Mouse (Mus musculus) neural tube, embryonic 11.5 days (tissue): ENCODE data around the gene Far1. TPM values are rescaled to one million over a fixed set of nuclear protein-coding genes. Genes with fewer than 3 reads are reported as not detected.

Source experiments
- ATAC-seq: fragments of 200-750 bp; cut with Nextera tagmentation; 2 replicates; pipeline ENCODE4 v1.8.0; 2017; ENCODE audit warnings: moderate number of reproducible peaks, mild to moderate bottlenecking, moderate TSS enrichment, moderate library complexity; ENCODE audit not compliant: insufficient read depth, low FRiP score, low TSS enrichment
- DNase-seq: peaks from one replicate; pipeline ENCODE4 v3.0.0-alpha.2; 2015; ENCODE audit warnings: low spot score
- H3K27ac ChIP-seq: fragments of 300-500 bp; sonication (generic); 2 replicates; pipeline ENCODE4 v1.5.1; 2014; ENCODE audit warnings: low read depth, mild to moderate bottlenecking, low read length
- H3K27me3 ChIP-seq: fragments of 300-500 bp; sonication (generic); 2 replicates; pipeline ENCODE4 v1.6.1; 2014; ENCODE audit warnings: mild to moderate bottlenecking, low read length, mixed read lengths; ENCODE audit not compliant: control insufficient read depth, insufficient read depth
- H3K36me3 ChIP-seq: fragments of 300-500 bp; sonication (generic); 2 replicates; pipeline ENCODE4 v1.6.1; 2014; ENCODE audit warnings: mild to moderate bottlenecking, low read length, moderate library complexity, mixed read lengths; ENCODE audit not compliant: control insufficient read depth, insufficient read depth
- H3K4me1 ChIP-seq: fragments of 300-500 bp; sonication (generic); 2 replicates; pipeline ENCODE4 v1.6.1; 2014; ENCODE audit warnings: low read length, mixed read lengths; ENCODE audit not compliant: control insufficient read depth, insufficient read depth
- H3K4me2 ChIP-seq: fragments of 300-500 bp; sonication (generic); 2 replicates; pipeline ENCODE4 v1.6.1; 2014; ENCODE audit warnings: low read depth, mild to moderate bottlenecking, moderate library complexity
- H3K4me3 ChIP-seq: fragments of 300-500 bp; sonication (generic); 2 replicates; pipeline ENCODE4 v1.5.1; 2014; ENCODE audit warnings: low read depth, low read length
- H3K9ac ChIP-seq: fragments of 300-500 bp; sonication (generic); 2 replicates; pipeline ENCODE4 v1.6.1; 2014; ENCODE audit warnings: mild to moderate bottlenecking, low read length
- H3K9me3 ChIP-seq: fragments of 300-500 bp; sonication (generic); 2 replicates; pipeline ENCODE4 v1.6.1; 2016; ENCODE audit warnings: low read length; ENCODE audit not compliant: control insufficient read depth
- WGBS: fragments of 180-500 bp; shearing (Covaris S2); extraction: QIAGEN DNeasy Blood & Tissue Kit; methylation state at CpG from one replicate; pipeline ENCODE4 v1.1.7; 2014; 5-methylcytosine and 5-hydroxymethylcytosine counted together
- polyA plus RNA-seq: library from polyadenylated mRNA; unstranded; fragments of >200 nt; fragmentation: Nextera tagmentation; extraction: Ambion mirVana; gene quantifications from 2 replicates; pipeline ENCODE4 v1.2.1, GENCODE M21; 2014

Far1 gene
- polyA plus RNA-seq, 1 experiment from 2014 or later, result 94.2 TPM

DNA sequence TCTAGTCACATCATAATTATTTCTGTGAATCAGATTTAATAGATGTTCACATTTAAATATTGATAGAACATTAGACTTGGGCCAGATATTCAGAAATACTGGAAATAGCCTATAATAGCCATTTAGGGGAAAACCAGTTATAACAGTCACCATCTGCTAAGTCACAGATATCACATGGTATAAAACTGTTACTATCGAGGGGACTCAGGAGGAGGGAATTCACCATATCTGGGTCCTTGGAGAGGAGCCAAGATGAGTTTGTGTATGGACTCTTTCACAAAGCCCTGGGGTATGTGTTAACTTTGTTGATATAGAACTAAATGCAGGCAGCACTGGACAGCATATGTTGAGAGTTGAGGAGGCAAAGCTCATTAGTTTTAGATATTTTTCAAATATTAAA lies 29.5 kb downstream of the Far1 start:
- DNase-seq, result no peak
- no peaks in the 10 kb centered on the region for H3K36me3 ChIP-seq

DNA sequence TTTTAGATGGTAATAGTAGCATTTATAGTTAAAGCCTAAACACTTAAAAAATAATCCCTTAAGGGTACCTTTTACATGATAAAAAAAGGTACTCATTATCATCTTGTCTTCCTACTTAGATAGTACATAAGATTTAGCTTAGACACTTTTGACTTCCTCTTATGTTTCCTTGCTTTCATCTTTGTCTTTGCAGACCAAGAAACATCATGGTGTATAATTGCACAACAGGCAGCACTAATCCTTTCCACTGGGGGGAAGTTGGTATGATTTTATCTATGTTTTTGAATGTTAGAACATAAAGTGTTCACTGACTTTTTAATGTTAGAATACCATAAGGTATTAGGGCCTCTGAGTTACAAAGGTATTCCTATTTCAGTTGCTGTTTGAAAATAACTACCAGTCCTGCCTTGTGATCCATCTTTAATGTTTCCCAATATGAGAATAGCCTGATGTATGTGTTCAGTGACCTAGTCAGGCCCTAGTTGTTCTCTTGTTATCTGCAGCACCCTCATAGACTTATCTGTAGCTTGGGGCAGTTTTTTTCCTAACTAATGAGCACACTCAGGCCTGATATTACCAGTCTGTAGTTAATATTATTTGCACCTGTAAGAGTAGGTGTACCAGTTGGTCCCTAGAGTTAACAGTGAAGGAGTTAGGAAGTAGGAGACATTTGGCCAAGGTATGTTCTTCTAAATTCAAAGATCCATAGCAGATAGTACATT lies 38.3 kb downstream of the Far1 start:
- Histone ChIP-seq H3K27ac (no peak overlapping the region), H3K27me3 (no peaks in the 10 kb centered on the region), H3K4me3 (no peak overlapping the region), H3K9ac (no peak overlapping the region), H3K36me3 (no peaks in the 10 kb centered on the region), H3K4me2 (no peak overlapping the region), H3K4me1 (no peaks in the 10 kb centered on the region), H3K9me3 (no peaks in the 10 kb centered on the region)
- ATAC-seq, result no peak
- no peak for DNase-seq

More for the DNA sequence above, 29.5 kb downstream of the Far1 start:
- no peak overlapping the region for H3K27ac ChIP-seq
- no peaks in the 10 kb centered on the region for H3K27me3 ChIP-seq
- 93% methylated on average over 1 of the region's 1 CpGs for WGBS
- H3K4me3 ChIP-seq, result no peak overlapping the region
- no peak overlapping the region for H3K9ac ChIP-seq
- no peaks in the 10 kb centered on the region for H3K9me3 ChIP-seq
- H3K4me1 ChIP-seq, result no peaks in the 10 kb centered on the region
- no peak overlapping the region for H3K4me2 ChIP-seq
- ATAC-seq, result no peak

DNA sequence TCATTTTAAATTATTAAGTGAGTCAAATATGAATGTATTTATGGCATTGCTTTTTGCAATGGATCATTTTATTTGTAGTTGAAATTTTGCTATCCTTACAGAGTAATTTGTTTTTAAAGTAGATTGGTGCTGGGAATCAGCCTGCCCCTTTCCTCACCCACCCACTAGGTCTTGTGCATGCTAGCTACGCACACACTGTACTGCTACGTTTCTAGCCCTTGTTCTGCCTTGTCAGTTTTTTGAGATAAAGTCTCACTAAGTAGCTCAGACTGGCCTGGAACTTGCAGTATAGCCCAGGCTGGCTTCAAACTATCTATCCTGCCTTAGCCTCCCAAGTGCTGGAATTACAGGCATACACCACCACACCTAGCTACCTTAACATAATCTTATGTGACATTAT lies 38.9 kb downstream of the Far1 start:
- Histone ChIP-seq H3K4me2 (no peak overlapping the region), H3K27me3 (no peaks in the 10 kb centered on the region), H3K4me1 (no peaks in the 10 kb centered on the region), H3K9ac (no peak overlapping the region), H3K36me3 (no peaks in the 10 kb centered on the region), H3K27ac (no peak overlapping the region), H3K4me3 (no peak overlapping the region), H3K9me3 (no peaks in the 10 kb centered on the region)
- no peak for DNase-seq
- 88% methylated on average over 2 of the region's 2 CpGs for WGBS
- ATAC-seq, result no peak

DNA sequence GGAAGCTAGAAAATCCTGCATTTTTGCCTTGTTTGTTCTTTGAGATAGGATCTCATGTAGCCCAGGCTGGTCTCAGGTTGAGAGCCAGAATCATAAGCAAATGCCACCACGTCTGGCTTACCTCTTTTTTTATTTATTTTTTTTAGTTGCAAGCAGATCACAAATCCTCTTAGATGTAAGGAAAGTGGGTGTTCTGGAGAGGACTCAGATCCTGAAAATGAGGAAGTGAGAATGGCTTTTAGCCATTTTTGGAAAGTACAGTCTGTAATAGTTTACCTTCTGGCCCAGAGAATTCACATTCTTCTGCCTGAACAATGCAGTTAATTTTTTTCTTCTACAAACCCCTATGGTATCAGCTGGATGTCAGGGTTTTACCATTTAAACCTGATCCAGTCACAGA lies 42.5 kb downstream of the Far1 start:
- no peak for ATAC-seq
- H3K9ac ChIP-seq, result no peak overlapping the region
- 84% methylated on average over 1 of the region's 1 CpGs for WGBS

DNA sequence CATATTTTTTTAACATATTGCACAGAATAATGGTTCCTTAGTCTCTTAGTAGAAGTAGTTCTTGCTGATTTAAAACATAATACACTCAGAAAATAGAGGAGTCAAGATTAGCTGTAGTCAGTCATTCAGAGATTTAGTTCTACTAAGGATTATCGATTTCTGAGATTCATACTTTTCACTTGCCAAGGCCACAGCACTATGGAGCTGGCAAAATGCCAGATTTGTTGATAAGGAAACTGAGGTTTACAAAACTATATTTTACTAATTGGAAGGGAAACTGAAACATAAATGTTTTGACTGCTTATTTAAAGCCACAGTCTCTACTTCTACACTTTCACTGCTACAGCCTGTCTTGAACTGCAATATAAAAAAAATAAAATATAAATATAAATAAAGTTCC lies 53.3 kb downstream of the Far1 start:
- Histone ChIP-seq H3K27ac (no peak overlapping the region), H3K36me3 (no peaks in the 10 kb centered on the region), H3K4me1 (no peaks in the 10 kb centered on the region), H3K9ac (no peak overlapping the region), H3K4me3 (no peak overlapping the region), H3K9me3 (no peaks in the 10 kb centered on the region), H3K4me2 (no peak overlapping the region), H3K27me3 (no peaks in the 10 kb centered on the region)
- no peak for DNase-seq
- no peak for ATAC-seq
- 93% methylated on average over 1 of the region's 1 CpGs for WGBS

More for the DNA sequence above, 42.5 kb downstream of the Far1 start:
- DNase-seq, result no peak
- no peak overlapping the region for H3K4me2 ChIP-seq
- no peak overlapping the region for H3K27ac ChIP-seq
- no peaks in the 10 kb centered on the region for H3K9me3 ChIP-seq
- H3K27me3 ChIP-seq, result no peaks in the 10 kb centered on the region
- H3K4me1 ChIP-seq, result no peaks in the 10 kb centered on the region
- H3K36me3 ChIP-seq, result peaks cover 4% of the 10 kb centered on the region; the same call in 1 of the 2 replicates
- no peak overlapping the region for H3K4me3 ChIP-seq

DNA sequence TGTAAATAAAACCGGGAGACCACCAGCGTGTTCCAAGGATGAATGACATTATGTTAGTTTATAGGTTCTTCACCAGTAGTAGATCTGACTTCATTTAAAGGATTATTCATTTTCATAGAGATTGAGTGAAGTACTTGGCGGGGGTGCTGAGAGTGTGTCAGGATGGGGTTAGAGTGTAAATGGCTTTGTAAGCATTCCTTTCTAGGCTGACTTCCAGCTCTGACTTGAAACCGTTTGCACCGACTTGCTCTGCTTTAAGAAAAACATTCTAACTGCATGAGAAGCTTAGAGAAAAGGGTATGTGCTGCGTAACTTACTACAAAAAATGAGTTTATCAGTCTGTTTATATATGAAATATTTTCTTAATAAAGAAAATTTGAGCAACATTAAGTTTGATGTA lies 57.5 kb downstream of the Far1 start:
- Histone ChIP-seq H3K9me3 (no peaks in the 10 kb centered on the region), H3K27ac (no peak overlapping the region), H3K36me3 (no peaks in the 10 kb centered on the region), H3K27me3 (no peaks in the 10 kb centered on the region), H3K4me3 (no peak overlapping the region), H3K4me1 (no peaks in the 10 kb centered on the region), H3K9ac (no peak overlapping the region), H3K4me2 (no peak overlapping the region)
- WGBS, result 85% methylated on average over 6 of the region's 6 CpGs
- ATAC-seq (no peak), DNase-seq (no peak)

DNA sequence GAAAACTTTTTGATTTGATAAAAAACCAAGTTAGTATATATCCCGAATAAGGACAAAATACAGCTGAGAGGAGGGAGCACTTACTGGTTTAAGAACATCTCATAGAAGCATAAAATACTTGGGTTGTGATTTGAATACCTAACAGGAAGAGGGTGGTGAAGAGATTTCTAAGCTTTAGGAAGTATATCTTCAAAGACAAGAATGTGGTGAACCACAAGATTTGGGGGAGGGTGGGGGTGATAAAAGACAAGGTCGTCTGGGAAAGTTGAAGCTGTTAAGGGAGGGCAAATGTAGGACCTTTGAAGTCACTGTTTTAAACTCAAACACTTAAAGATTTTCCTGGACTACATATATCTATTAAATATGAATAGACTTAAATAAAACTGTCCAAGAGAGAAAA lies 59.1 kb downstream of the Far1 start:
- no peak overlapping the region for H3K9ac ChIP-seq
- H3K36me3 ChIP-seq, result no peaks in the 10 kb centered on the region
- no peak for ATAC-seq
- no peak overlapping the region for H3K4me3 ChIP-seq
- H3K27me3 ChIP-seq, result no peaks in the 10 kb centered on the region
- no peaks in the 10 kb centered on the region for H3K9me3 ChIP-seq
- H3K4me1 ChIP-seq, result no peaks in the 10 kb centered on the region
- H3K27ac ChIP-seq, result no peak overlapping the region
- no peak overlapping the region for H3K4me2 ChIP-seq
- DNase-seq, result no peak
- WGBS, result 75% methylated on average over 2 of the region's 2 CpGs

DNA sequence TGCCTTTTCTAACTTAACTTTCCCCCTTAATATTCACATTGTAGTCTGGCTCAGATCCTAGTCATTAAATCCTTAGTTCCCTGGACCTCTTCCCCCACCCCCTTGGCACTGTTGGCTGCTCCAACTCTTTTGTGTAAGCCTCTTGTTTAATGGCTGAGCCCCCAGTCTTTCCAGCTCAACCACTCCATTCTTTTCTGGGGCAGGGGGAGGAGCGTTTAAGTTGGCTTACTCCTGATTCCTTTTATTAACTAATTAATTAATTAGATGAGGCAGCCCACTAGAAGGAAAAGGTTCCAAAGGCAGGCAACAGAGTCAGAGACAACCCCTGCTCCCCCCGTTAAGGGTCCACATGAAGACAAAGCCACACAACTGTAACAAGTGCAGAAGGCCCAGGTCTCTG lies 68.5 kb downstream of the Far1 start:
- H3K27ac ChIP-seq, result no peak overlapping the region
- H3K4me3 ChIP-seq, result no peak overlapping the region
- no peaks in the 10 kb centered on the region for H3K4me1 ChIP-seq
- H3K27me3 ChIP-seq, result no peaks in the 10 kb centered on the region
- no peaks in the 10 kb centered on the region for H3K36me3 ChIP-seq
- no peak overlapping the region for H3K4me2 ChIP-seq
- ATAC-seq (no peak), DNase-seq (no peak)
- H3K9ac ChIP-seq, result no peak overlapping the region
- WGBS, result 85% methylated on average over 2 of the region's 2 CpGs
- H3K9me3 ChIP-seq, result no peaks in the 10 kb centered on the region

DNA sequence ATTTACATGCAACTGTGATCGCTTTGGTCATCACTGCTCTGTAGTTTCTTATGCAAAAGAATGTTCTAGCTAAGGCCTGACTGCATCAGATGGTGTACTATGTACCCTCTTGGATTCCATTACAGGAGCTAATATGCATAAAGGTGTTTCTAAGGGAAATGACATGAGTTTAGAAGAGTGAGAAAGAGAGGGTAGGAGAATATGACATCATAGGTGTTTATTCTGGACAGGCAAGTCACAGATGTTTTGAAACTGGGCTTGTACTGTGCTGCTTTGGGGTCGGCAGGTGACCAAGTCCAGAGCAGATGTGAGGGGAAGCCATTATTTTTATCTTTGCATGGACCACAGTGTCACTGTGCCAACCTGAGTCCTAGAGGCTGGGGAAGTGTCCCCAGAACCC lies 75.6 kb downstream of the Far1 start:
- no peak for ATAC-seq
- H3K4me2 ChIP-seq, result no peak overlapping the region
- no peak overlapping the region for H3K27ac ChIP-seq
- DNase-seq, result no peak
- H3K9me3 ChIP-seq, result no peaks in the 10 kb centered on the region
- H3K4me3 ChIP-seq, result no peak overlapping the region
- no peaks in the 10 kb centered on the region for H3K4me1 ChIP-seq
- no peak overlapping the region for H3K9ac ChIP-seq
- 85% methylated on average over 2 of the region's 2 CpGs for WGBS
- H3K36me3 ChIP-seq, result no peaks in the 10 kb centered on the region
- H3K27me3 ChIP-seq, result no peaks in the 10 kb centered on the region
